Mouse (Mus musculus) erythroid progenitor cell, adult 5-6 weeks (primary cell): Measurements from ENCODE around the gene Hoxb5. TPM values are rescaled to one million over a fixed set of nuclear protein-coding genes. Genes with fewer than 3 reads are reported as not detected.

ENCODE experiments used
- ATAC-seq: replicated peaks from 2 replicates; pipeline ENCODE4 v1.8.0; 2016; ENCODE audit warnings: moderate number of reproducible peaks, mild to moderate bottlenecking, moderate TSS enrichment, inconsistent platforms; ENCODE audit not compliant: poor library complexity, low FRiP score, severe bottlenecking
- total RNA-seq, 2 experiments: library from RNA; stranded (forward) in 1 of 2; stranded (reverse) in 1 of 2; fragments of 150-400 nt in 1 of 2; fragments of 186-747, 209-891 nt in 1 of 2; gene quantifications; 2 replicates each; pipeline versions ENCODE4 v1.2.3 to v1.2.4; 2015 to 2017; ENCODE audit warnings: low replicate concordance in 2 of 2

The Hoxb5 gene
- total RNA-seq (2015; ENCODE audit: low replicate concordance) (not detected in 2 replicates), total RNA-seq (2017; ENCODE audit: low replicate concordance) (not detected in 2 replicates)

GRCm38 (mm10) chr11:96303151-96304099, at the start of gene Hoxb5:
Gene Hoxb5 (plus strand): TSS chr11:96303336.
- no peak for ATAC-seq

GRCm38 (mm10) chr11:96254221-96254620, 48.9 kb upstream of the Hoxb5 start:
- no peak for ATAC-seq

GRCm38 (mm10) chr11:96255111-96255995, 47.8 kb upstream of the Hoxb5 start:
- ATAC-seq: no peak

GRCm38 (mm10) chr11:96255996-96256445, 47.1 kb upstream of the Hoxb5 start:
- no peak for ATAC-seq

- no peak for ATAC-seq
Measured at GRCm38 (mm10) chr11:96257141-96257540, 46.0 kb upstream of the Hoxb5 start.

- no peak for ATAC-seq
Measured at GRCm38 (mm10) chr11:96259038-96259437, 44.1 kb upstream of the Hoxb5 start.

- no peak for ATAC-seq
Measured at GRCm38 (mm10) chr11:96259511-96259910, 43.6 kb upstream of the Hoxb5 start.

- no peak for ATAC-seq
Measured at GRCm38 (mm10) chr11:96260310-96260970, 42.7 kb upstream of the Hoxb5 start.

GRCm38 (mm10) chr11:96261323-96261890, 41.7 kb upstream of the Hoxb5 start:
- ATAC-seq: no peak

GRCm38 (mm10) chr11:96262262-96262830, 40.8 kb upstream of the Hoxb5 start:
- ATAC-seq: no peak

- no peak for ATAC-seq
Measured at GRCm38 (mm10) chr11:96263636-96264389, 39.3 kb upstream of the Hoxb5 start.

GRCm38 (mm10) chr11:96264390-96265020, 38.6 kb upstream of the Hoxb5 start:
- ATAC-seq: no peak

- ATAC-seq: no peak
Measured at GRCm38 (mm10) chr11:96265954-96266353, 37.2 kb upstream of the Hoxb5 start.

GRCm38 (mm10) chr11:96267021-96267920, 35.9 kb upstream of the Hoxb5 start:
- ATAC-seq: no peak

GRCm38 (mm10) chr11:96268031-96268745, 34.9 kb upstream of the Hoxb5 start:
- no peak for ATAC-seq

- ATAC-seq: no peak
Measured at GRCm38 (mm10) chr11:96269869-96270268, 33.3 kb upstream of the Hoxb5 start.
